Mouse (Mus musculus) adrenal gland, postnatal 4 days (tissue): Measurements from ENCODE around the gene Map3k5. TPM values are rescaled to one million over a fixed set of nuclear protein-coding genes. Genes with fewer than 3 reads are reported as not detected.
A peak's percentile ranks its signal among the peaks of the same experiment; 100 is the strongest.

ENCODE experiments used
- DNase-seq, 2 experiments: peaks; one replicate each; pipeline ENCODE4 v3.0.0; 2021 to 2022; ENCODE audit warnings: low spot score in 2 of 2, mixed read lengths in 2 of 2
- total RNA-seq, 2 experiments: library from RNA; stranded (reverse); gene quantifications; 2 replicates each; pipeline ENCODE4 v1.2.3; 2021

Gene Map3k5
- total RNA-seq, 2 experiments from 2014 or later: 24.0 to 29.3 TPM

- no peak for DNase-seq
These were observed 67.7 kb downstream of the Map3k5 start for GRCm38 (mm10) chr10:20001990-20002389.

GRCm38 (mm10) chr10:20003006-20003405 is 68.7 kb downstream of the Map3k5 start:
- no peak for DNase-seq

GRCm38 (mm10) chr10:20004786-20005185 is 70.5 kb downstream of the Map3k5 start:
- DNase-seq: no peak

- no peak for DNase-seq
These were observed 71.2 kb downstream of the Map3k5 start for GRCm38 (mm10) chr10:20005491-20005952.

- no peak for DNase-seq
These were observed 72.2 kb downstream of the Map3k5 start for GRCm38 (mm10) chr10:20006333-20007093.

GRCm38 (mm10) chr10:20009310-20009709 is 75.0 kb downstream of the Map3k5 start:
- DNase-seq: no peak

- DNase-seq: no peak
These were observed 75.7 kb downstream of the Map3k5 start for GRCm38 (mm10) chr10:20010018-20010417.

- DNase-seq: no peak
These were observed 84.1 kb downstream of the Map3k5 start for GRCm38 (mm10) chr10:20018406-20018805.

- no peak for DNase-seq
These were observed 84.5 kb downstream of the Map3k5 start for GRCm38 (mm10) chr10:20018806-20019205.

GRCm38 (mm10) chr10:20021256-20021655 is 87.0 kb downstream of the Map3k5 start:
- DNase-seq: no peak

- no peak for DNase-seq
These were observed 87.6 kb downstream of the Map3k5 start for GRCm38 (mm10) chr10:20021670-20022468.

- no peak for DNase-seq
These were observed 88.5 kb downstream of the Map3k5 start for GRCm38 (mm10) chr10:20022608-20023340.

GRCm38 (mm10) chr10:20023524-20023923 is 89.3 kb downstream of the Map3k5 start:
- DNase-seq: no peak

- no peak for DNase-seq
These were observed 90.6 kb downstream of the Map3k5 start for GRCm38 (mm10) chr10:20024891-20025290.

GRCm38 (mm10) chr10:20025781-20026520 is 91.7 kb downstream of the Map3k5 start:
- no peak for DNase-seq

GRCm38 (mm10) chr10:20030703-20031102 is 96.4 kb downstream of the Map3k5 start:
- no peak for DNase-seq

GRCm38 (mm10) chr10:20031936-20032335 is 97.7 kb downstream of the Map3k5 start:
- peak in 1 of 2 experiments; percentile 15 for DNase-seq

GRCm38 (mm10) chr10:20036375-20036774 is 102.1 kb downstream of the Map3k5 start:
- DNase-seq: no peak

GRCm38 (mm10) chr10:20036846-20037245 is 102.6 kb downstream of the Map3k5 start:
- DNase-seq: no peak

GRCm38 (mm10) chr10:20039531-20039930 is 105.3 kb downstream of the Map3k5 start:
- no peak for DNase-seq

- DNase-seq: no peak
These were observed 105.8 kb downstream of the Map3k5 start for GRCm38 (mm10) chr10:20040116-20040515.
